Mouse (Mus musculus) ovary, postnatal 10 days (tissue): ENCODE data around the gene Cdr1.

ENCODE experiments used
- DNase-seq: peaks from one replicate; pipeline ENCODE4 v3.0.0; 2022; ENCODE audit warnings: low spot score

The Cdr1 gene

GRCm38 (mm10) chrX:61185458-61185857 is at the start of gene Cdr1:
TSS of gene Cdr1 (minus strand) at chrX:61185558.
- no peak for DNase-seq

- DNase-seq, result no peak
These were observed 511 bp upstream of the Cdr1 start for GRCm38 (mm10) chrX:61185869-61186268.

DNA sequence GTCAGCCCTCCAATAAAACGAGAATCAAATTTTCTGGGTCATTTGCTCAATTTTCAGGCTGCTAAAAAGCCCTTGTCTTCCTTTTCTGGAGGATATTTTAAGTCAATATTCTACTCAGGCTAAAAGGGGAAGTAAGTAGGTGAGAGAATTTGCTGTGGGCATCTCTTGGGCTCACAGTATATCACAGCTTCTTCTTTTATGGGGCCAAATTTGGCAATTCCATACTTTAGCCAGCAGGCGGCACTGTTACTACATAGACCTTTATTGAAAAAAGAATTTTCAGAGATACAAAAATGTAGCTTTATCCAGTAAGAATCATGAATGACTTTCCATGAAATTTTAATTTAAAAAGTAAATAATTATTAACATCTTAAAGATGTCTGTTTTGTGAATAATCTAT is 18.8 kb downstream of the Cdr1 start:
- DNase-seq, result no peak

- DNase-seq, result no peak
These were observed 24.1 kb downstream of the Cdr1 start for GRCm38 (mm10) chrX:61161249-61161648.

DNA sequence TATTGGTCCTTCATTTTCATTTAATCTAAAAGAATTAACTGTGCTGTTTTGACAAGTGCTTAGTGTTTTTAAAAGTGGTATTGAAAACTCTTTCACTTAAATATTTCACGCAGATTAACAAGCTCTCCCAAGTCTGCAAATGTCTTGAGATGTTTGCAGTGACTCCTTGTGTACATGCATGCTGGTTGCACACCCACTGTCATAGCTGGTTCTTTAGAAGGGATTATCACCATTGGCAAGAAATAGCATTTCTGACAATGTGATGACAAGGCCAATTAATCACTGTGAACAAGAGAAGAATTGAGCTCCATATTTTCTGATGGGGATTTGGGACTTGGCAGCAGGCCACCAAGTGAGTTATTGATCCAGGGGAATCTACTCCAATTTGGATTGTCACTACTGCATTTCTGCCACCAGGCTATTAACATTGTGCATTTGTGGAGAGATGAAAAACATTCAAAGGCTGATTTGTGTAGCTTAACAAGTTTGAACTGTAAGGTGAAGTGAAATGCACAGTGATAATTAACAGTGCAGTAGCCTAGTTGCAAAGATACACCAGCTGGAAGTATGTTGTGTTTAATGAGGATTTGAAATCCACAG is 30.6 kb downstream of the Cdr1 start:
- DNase-seq, result no peak

GRCm38 (mm10) chrX:61154246-61154645 is 31.1 kb downstream of the Cdr1 start:
- DNase-seq, result no peak

DNA sequence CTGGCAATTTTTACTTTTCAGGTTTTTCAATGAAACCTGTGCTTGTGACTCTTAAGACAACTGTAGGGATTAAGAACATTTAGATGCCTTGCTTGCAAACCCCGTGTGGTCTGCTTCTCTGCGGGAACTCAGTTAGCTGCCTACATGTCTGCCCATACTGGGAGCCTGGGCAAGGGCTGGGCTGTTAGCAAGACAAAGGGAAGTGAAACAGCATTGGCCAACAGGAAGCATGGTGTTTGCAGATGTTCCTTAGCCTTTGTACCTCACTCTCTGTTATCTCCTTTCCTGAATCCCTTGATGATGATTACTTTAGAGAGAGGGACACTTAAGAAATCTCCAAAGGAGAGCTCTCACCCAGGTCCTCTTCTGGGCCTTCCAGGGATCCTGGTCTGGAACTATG is 38.8 kb downstream of the Cdr1 start:
- DNase-seq, result no peak

DNA sequence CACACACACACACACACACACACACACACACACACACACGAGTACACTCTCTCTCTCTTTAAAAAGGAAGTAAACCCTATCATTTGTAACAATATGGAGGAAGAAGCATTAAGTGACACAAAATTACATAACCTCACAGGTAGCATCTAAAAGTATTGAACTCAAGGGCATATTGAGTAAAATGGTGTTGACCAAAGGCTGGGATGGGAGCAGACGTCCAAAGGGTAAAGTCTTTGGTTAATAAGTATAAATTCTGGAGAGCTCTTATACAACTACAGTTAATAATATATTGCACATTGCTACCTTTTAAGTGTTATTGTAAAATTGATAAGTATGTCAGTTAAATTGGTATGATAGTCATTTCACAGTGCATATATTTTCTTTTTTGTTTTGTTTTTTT is 39.9 kb downstream of the Cdr1 start:
- DNase-seq, result no peak

GRCm38 (mm10) chrX:61134592-61134991 is 50.8 kb downstream of the Cdr1 start:
- no peak for DNase-seq
